Comparison of ENCODE assay signal across 10 mouse cellular contexts in genomic region chr17:50182542-50182951, GRCm38 (mm10). TPM values are rescaled to one million over a fixed set of nuclear protein-coding genes. Genes with fewer than 3 reads are reported as not detected.
DNase-seq lines count a peak whose midpoint lies in the region; ATAC-seq lines count a peak whose summit lies in the region.
"Had no signal": no experiment of that assay in that cellular context is flagged by ENCODE, and none has a peak within 500 bp of the region (broad histone marks: within the 10 kb centered on the region; RNA-seq: fewer than 3 reads in every experiment).

No protein-coding gene starts in this region.

- H3K9ac ChIP-seq in heart, embryonic 12.5 days, result no peak overlapping the region
- H3K9ac ChIP-seq in kidney, embryonic 14.5 days (ENCODE audit: low read depth, low read length), result no peak overlapping the region

- peaks cover 7% of the 10 kb centered on the region for H3K36me3 ChIP-seq in heart, embryonic 12.5 days
- H3K36me3 ChIP-seq in kidney, embryonic 14.5 days (ENCODE audit: control insufficient read depth, insufficient read depth, low read length), result no peaks in the 10 kb centered on the region

- no peaks in the 10 kb centered on the region for H3K27me3 ChIP-seq in heart, embryonic 12.5 days (replicated peaks)
- no peaks in the 10 kb centered on the region for H3K27me3 ChIP-seq in kidney, embryonic 14.5 days (ENCODE audit: control insufficient read depth, insufficient read depth, low read length)

- no peak overlapping the region for H3K4me3 ChIP-seq in heart, embryonic 12.5 days
- H3K4me3 ChIP-seq in kidney, embryonic 14.5 days (ENCODE audit: low read length), result no peak overlapping the region

- no peak overlapping the region for H3K27ac ChIP-seq in heart, embryonic 12.5 days (ENCODE audit: poor library complexity, severe bottlenecking)
- H3K27ac ChIP-seq in kidney, embryonic 14.5 days (ENCODE audit: low read depth, low read length), result no peak overlapping the region

- 0 out of 2 replicates have a peak, but pooled peaks cover 3% of the 10 kb centered on the region for H3K9me3 ChIP-seq in heart, embryonic 12.5 days (replicated peaks)
- no peaks in the 10 kb centered on the region; the same call in 1 of the 2 replicates for H3K9me3 ChIP-seq in kidney, embryonic 14.5 days (ENCODE audit: control insufficient read depth, low read length)

- no peak overlapping the region for H3K4me2 ChIP-seq in heart, embryonic 12.5 days
- no peak overlapping the region for H3K4me2 ChIP-seq in kidney, embryonic 14.5 days (replicated peaks; ENCODE audit: low read depth, low read length)

- peak; percentile 45 to 54 for DNase-seq in heart, adult 9 months (ENCODE audit: low spot score in 2 of 2)
- DNase-seq in B cell, adult 2 months, result peak; percentile 93 to 96
- peak; percentile 56 for DNase-seq in cerebellum, adult 11-12 months
- DNase-seq in heart, postnatal 4 days, result peak; percentile 48
- DNase-seq in right cerebral cortex, postnatal 4 days, result no peak
- DNase-seq in thymus, postnatal 4 days, result no peak
- DNase-seq: adrenal gland, postnatal 25 days; kidney, postnatal 14 days had no signal

- peaks cover 15% of the 10 kb centered on the region; the same call in 1 of the 2 replicates for H3K4me1 ChIP-seq in heart, embryonic 12.5 days (replicated peaks)
- H3K4me1 ChIP-seq in kidney, embryonic 14.5 days (ENCODE audit: control insufficient read depth, insufficient read depth, low read length), result no peaks in the 10 kb centered on the region

- no peak for ATAC-seq in heart, embryonic 12.5 days (ENCODE audit: insufficient number of reproducible peaks, low FRiP score)
- no peak for ATAC-seq in kidney, embryonic 14.5 days (ENCODE audit: low FRiP score, low TSS enrichment)

- 42% methylated on average over 3 of the region's 3 CpGs for WGBS in heart, embryonic 12.5 days
- 81% methylated on average over 3 of the region's 3 CpGs for WGBS in kidney, embryonic 14.5 days

RNA-seq across cellular contexts. Expression of gene Rftn1, which starts 7.9 kb away (rescaled TPM):
- polyA plus RNA-seq in heart, embryonic 12.5 days (2016; fragmentation: Nextera tagmentation; extraction: Ambion mirVana), result 24.2 and 26.6 TPM in 2 replicates
- 10 to 100 TPM; 70.3 to 80.9 TPM for total RNA-seq in heart, postnatal 4 days (2021)
- polyA plus RNA-seq in kidney, embryonic 14.5 days (2014; fragmentation: Nextera tagmentation; extraction: Ambion mirVana), result 6.0 and 11.9 TPM in 2 replicates

Comparison
In these comparisons a context has a peak if more than half of its experiments do, and no peak if none do; other contexts are left out.
1. DNase-seq: peak in heart, adult 9 months (2 of 2), B cell, adult 2 months (2 of 2), cerebellum, adult 11-12 months (single experiment) and heart, postnatal 4 days (single experiment); none in right cerebral cortex, postnatal 4 days (single experiment) and thymus, postnatal 4 days (single experiment).